Mouse (Mus musculus): ENCODE measurements around the gene Serpinb1a.

The Serpinb1a gene

GRCm38 (mm10) chr13:32833237-32833636 lies 17.7 kb downstream of the Serpinb1a start:
- DNase-seq, result peak; percentile 27

- DNase-seq, result no peak
Measured at GRCm38 (mm10) chr13:32832776-32833175, 18.2 kb downstream of the Serpinb1a start.

GRCm38 (mm10) chr13:32831505-32832273 lies 19.3 kb downstream of the Serpinb1a start:
- peak; percentile 12 for DNase-seq

GRCm38 (mm10) chr13:32828886-32829285 lies 22.1 kb downstream of the Serpinb1a start:
- no peak for DNase-seq

- peak; percentile 75 for DNase-seq
Measured at GRCm38 (mm10) chr13:32827951-32828350, 23.0 kb downstream of the Serpinb1a start.

GRCm38 (mm10) chr13:32827111-32827822 lies 23.7 kb downstream of the Serpinb1a start:
- DNase-seq, result no peak

- DNase-seq, result no peak
Measured at GRCm38 (mm10) chr13:32825546-32825945, 25.4 kb downstream of the Serpinb1a start.

- no peak for DNase-seq
Measured at GRCm38 (mm10) chr13:32824377-32825330, 26.3 kb downstream of the Serpinb1a start.

GRCm38 (mm10) chr13:32823126-32823525 lies 27.9 kb downstream of the Serpinb1a start:
- no peak for DNase-seq

GRCm38 (mm10) chr13:32821671-32822070 lies 29.3 kb downstream of the Serpinb1a start:
- DNase-seq, result no peak

GRCm38 (mm10) chr13:32819926-32820325 lies 31.1 kb downstream of the Serpinb1a start:
- no peak for DNase-seq

GRCm38 (mm10) chr13:32819241-32819640 lies 31.7 kb downstream of the Serpinb1a start:
- DNase-seq, result no peak

GRCm38 (mm10) chr13:32807624-32808023 lies 43.4 kb downstream of the Serpinb1a start:
- DNase-seq, result no peak

GRCm38 (mm10) chr13:32806820-32807219 lies 44.2 kb downstream of the Serpinb1a start:
- DNase-seq, result no peak

GRCm38 (mm10) chr13:32803701-32804345 lies 47.2 kb downstream of the Serpinb1a start:
- DNase-seq, result no peak

GRCm38 (mm10) chr13:32802259-32803081 lies 48.5 kb downstream of the Serpinb1a start, which contains the start of gene D930007J09Rik:
Gene D930007J09Rik (minus strand): TSS chr13:32802849.
- peak; percentile 59 for DNase-seq

- DNase-seq, result peak; percentile 95
Measured at GRCm38 (mm10) chr13:32801693-32802221, 49.2 kb downstream of the Serpinb1a start, which contains the start of gene Wrnip1. Gene Wrnip1 (plus strand): TSS chr13:32802038.

- peak; percentile 54 for DNase-seq
Measured at GRCm38 (mm10) chr13:32800859-32801258, 50.1 kb downstream of the Serpinb1a start.

- no peak for DNase-seq
Measured at GRCm38 (mm10) chr13:32799131-32799530, 51.9 kb downstream of the Serpinb1a start.

- no peak for DNase-seq
Measured at GRCm38 (mm10) chr13:32797085-32797484, 53.9 kb downstream of the Serpinb1a start.

GRCm38 (mm10) chr13:32795166-32795565 lies 55.8 kb downstream of the Serpinb1a start:
- DNase-seq, result no peak
